Mouse (Mus musculus): Measurements from ENCODE around the gene Asb2. TPM values are rescaled to one million over a fixed set of nuclear protein-coding genes. Genes with fewer than 3 reads are reported as not detected.

Asb2 gene
- total RNA-seq (2017): 3.3 TPM in 1 of 2 replicates, not detected in the other

DNA sequence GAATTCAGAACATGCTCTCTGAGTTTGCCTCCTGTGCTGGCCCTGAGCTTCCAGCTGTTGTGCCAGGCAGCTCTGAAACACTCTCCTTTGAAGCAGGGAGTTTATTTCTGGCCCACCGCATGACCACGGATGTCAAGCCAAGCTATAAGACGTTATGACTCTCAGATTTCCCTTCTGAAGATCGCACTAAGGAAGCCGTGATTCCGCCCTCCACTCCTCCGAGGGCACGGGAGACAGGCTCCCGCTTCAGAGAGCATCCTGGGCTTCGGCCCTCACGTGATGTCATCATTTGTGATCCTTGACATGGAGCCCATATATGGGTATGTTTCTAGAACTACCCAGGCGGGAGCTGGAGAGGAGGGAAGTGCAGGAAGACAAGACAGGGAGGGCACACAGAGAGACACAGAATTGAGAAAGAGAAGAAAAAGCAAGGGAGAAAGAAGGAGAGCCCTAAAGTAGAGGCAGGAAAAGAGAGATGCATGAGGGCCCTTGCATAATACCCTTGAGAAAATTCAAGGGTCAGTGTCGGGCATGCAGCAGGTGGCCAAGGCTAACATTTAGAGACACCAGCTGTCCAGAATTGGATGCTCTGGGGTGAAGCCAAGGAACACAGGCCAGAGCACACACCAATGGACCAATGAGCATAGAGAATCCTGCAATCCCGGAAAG is at the start of gene Asb2:
Gene Asb2 (minus strand): TSS at position 256 of the 669 bp plus-strand sequence.
- no peak for ATAC-seq (replicated peaks in 1 of 2; ENCODE audit: insufficient read depth in 1 of 2, low FRiP score in 2 of 2, low TSS enrichment in 1 of 2, low read depth in 1 of 2, poor library complexity in 2 of 2, severe bottlenecking in 2 of 2)

DNA sequence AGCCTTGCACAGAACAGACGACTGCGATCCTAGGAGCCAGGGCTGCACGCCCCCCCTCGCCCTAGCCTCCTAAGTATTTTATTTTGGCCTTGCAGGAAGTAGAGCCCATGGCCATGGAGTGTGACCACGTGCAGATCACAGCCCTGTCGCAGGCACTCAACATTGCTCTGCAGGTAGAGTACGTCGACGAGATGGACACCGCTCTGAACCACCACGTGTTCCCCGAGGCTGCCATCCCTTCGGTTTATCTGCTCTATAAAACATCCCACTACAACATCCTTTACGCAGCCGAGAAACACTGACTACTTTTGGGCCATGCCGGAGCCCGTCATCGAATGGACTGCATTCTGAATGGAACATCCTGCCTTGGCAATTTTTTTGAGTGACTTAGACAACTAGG is 48.3 kb upstream of the Asb2 start:
- ATAC-seq (replicated peaks in 1 of 2; ENCODE audit: insufficient read depth in 1 of 2, low FRiP score in 2 of 2, low TSS enrichment in 1 of 2, low read depth in 1 of 2, poor library complexity in 2 of 2, severe bottlenecking in 2 of 2): no peak

DNA sequence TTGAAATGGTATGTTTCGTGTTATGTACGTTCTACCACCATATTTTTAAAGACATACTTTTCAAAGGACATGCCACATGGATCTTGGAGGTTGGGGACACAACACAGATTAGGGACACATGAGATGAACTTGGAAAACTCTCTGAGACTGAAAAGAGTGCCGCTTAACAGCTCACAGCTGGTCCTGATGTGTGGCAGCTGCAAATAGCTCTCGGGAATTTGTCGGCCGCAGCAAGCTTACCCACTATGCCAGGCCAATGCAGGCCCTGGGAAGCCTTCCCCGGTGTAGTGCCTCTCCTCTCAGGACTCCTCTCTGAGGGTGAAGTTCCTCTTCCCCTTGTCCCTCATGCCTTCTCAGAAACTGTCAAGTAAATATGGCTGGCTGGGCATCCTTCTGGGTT is 41.0 kb upstream of the Asb2 start:
- no peak for ATAC-seq (replicated peaks in 1 of 2; ENCODE audit: insufficient read depth in 1 of 2, low FRiP score in 2 of 2, low TSS enrichment in 1 of 2, low read depth in 1 of 2, poor library complexity in 2 of 2, severe bottlenecking in 2 of 2)

DNA sequence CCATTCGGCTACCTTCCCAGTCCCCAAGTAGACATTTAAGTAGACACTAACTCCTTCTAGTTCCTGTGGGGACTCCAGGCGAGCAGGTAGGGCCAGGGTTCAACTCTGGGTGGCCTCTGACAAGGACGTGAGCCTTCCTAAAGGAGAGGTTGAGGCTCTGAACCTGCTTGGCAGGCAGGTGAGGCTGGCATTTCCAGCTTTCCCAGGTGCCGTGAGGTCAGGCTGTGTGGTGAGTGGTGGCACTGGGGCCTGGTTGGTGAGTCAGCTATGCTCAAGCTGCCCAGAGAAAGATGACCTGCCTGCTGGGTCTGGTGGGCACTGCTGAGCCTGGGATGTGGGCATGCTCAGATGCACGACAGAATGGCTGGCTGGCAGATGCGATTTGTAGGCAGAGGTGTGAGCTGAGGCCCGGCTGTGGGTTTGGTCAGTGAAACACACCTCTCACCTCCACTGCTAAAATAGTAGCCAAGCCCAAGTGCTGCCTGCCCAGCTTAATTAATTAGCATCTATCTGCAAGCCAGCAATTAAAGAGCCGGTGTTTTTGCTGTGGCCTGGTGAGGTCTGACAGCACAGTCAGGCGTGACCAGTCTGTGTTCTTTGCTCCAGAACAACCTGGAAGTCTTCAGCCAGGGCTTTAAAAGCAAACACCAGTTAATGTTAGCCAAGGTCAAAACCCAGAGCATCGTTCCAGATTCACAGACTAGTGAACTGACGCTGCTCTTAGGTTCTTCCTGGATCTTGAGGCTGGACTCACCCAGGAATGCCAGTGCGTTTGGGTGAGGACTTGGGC is 39.9 kb upstream of the Asb2 start:
- no peak for ATAC-seq (replicated peaks in 1 of 2; ENCODE audit: insufficient read depth in 1 of 2, low FRiP score in 2 of 2, low TSS enrichment in 1 of 2, low read depth in 1 of 2, poor library complexity in 2 of 2, severe bottlenecking in 2 of 2)

DNA sequence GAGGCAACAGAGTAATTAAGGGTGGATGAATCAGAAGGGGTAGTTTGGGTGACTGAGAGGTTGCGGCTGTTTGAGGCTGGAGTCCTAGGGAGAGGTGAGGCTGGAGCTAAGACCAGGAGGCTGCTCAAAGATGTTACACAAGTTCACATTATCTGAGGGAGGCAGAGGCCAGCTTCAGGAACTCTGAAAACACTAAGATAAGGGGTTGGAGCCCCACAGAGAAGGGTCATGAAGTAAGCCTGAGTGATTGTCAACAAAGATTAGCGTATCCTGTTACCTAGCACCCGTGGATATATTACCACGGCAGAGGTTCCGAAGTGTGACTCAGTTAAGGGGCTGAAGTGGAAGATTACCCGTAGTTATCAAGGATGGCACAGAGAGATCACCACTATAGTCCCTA is 37.7 kb upstream of the Asb2 start:
- ATAC-seq (replicated peaks in 1 of 2; ENCODE audit: insufficient read depth in 1 of 2, low FRiP score in 2 of 2, low TSS enrichment in 1 of 2, low read depth in 1 of 2, poor library complexity in 2 of 2, severe bottlenecking in 2 of 2): peak; percentile 54 to 58

DNA sequence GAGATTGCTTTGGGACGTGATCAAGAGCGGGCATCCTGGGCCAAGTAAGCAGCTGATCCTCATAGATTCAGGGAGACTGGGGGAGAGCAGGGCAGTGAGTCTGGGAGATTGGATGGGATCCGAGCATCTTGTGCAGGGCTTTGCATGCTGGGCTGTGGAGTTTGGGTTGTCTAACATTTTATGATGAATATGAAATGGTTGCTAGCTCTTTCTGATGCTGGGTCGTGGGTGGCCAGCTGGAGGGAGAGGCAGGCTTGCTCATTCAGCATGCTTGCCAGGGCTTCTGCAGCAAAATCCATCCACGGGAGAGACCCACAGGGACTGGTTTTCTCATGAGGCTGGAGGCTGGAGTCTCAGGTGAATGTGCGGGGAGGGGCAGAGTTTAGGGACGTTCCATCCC is 35.3 kb upstream of the Asb2 start:
- ATAC-seq (replicated peaks in 1 of 2; ENCODE audit: insufficient read depth in 1 of 2, low FRiP score in 2 of 2, low TSS enrichment in 1 of 2, low read depth in 1 of 2, poor library complexity in 2 of 2, severe bottlenecking in 2 of 2): no peak

DNA sequence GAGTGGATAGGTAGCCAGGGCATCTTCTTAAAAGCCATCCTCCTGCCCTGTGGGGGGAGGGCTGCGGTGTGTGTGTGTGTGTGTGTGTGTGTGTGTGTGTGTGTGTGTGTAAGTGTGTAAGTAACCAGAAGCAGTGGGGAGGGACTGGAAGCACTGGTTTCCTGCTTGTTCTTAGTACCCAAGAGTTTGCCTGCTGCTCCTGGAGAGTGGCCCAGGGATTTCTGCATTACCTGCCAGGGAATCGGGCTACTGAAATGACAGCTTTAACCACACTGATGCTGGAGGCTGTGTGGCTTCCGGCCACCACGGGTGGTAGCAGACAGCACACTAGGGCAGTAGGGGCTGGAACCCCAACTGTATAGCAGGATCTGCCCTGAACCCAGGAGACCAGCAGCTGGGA is 34.2 kb upstream of the Asb2 start:
- ATAC-seq (replicated peaks in 1 of 2; ENCODE audit: insufficient read depth in 1 of 2, low FRiP score in 2 of 2, low TSS enrichment in 1 of 2, low read depth in 1 of 2, poor library complexity in 2 of 2, severe bottlenecking in 2 of 2): no peak

DNA sequence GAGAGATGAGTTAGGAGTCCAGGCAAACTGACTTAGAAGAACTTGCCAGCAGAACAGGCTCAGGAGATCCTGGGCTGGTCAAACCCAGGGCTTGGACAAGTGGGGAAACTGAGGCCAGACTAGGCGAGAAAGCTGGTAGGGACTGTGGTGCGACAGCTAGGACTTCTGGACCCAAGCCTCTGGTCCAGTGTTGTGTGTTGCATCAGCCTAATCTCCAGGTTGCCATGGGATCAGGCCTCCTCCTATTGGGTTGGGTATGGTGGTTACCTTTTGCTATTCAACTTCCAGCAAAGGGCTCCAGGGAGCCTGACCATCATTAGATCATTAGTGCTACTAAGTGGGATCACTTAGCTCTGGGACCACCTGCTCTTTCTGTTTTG is 33.5 kb upstream of the Asb2 start:
- ATAC-seq (replicated peaks in 1 of 2; ENCODE audit: insufficient read depth in 1 of 2, low FRiP score in 2 of 2, low TSS enrichment in 1 of 2, low read depth in 1 of 2, poor library complexity in 2 of 2, severe bottlenecking in 2 of 2): no peak

DNA sequence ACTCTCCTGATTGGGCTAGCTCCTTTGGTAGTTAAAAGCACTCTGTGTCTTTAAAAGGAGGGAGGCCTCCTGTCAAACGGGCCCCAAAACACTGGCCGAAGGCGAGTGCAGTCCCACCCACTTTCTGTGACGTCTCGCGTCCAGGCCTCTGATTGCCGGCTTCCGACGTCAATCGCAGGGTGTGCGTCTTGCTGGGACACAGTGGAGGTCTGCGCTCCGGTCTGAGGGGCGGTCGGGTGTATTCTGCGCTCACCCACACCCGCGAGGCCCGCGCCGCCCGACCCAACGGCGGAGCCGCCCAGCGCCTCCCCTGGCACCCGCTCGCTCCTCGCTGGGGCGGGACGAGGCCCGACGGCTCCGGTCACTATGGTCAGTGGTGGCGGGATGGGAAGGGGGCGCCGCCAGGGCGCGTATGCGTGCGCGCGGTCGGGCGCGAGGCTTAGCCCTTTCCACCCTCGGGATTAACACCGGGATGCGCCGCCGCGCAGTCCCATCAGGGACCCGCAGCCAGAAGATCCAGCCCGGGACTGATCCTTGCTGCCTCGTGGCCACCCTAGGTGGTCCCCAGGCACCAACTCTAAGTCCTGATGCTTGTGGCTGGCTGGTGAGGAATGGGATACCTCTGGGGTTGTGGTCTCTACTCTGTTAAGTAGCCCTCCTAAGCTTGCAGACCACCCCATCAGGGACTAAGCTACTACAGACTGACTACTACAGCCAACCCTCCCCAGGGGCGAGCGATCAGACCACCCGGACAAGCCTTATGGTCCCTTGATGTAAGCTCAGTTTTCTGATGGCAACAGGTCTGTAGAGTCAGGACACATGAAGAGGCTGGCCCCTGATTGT is 32.9 kb upstream of the Asb2 start, which contains the start of gene Otub2:
Gene Otub2 (plus strand): TSS at position 178 of the 843 bp plus-strand sequence.
- peak; percentile 96 to 99 for ATAC-seq (replicated peaks in 1 of 2; ENCODE audit: insufficient read depth in 1 of 2, low FRiP score in 2 of 2, low TSS enrichment in 1 of 2, low read depth in 1 of 2, poor library complexity in 2 of 2, severe bottlenecking in 2 of 2)

DNA sequence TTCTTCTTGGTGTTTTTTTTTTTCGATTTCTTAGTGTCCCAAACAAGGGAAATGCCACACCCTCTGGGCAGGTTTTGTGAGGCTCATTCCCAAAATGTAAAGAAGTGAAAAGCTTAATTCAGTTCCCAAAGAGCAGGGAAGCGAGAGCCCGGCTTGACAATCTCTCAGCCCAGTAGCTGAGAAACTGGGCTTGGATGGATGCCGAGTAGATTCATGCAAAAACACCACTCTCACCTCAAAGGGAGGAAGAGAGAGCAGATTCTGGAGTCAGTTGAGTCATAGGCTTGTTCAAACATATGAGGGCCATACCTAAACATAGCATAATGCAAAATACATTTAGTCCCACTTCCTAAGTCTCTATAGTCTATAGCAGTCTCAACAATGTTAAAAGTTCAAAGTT is 24.4 kb upstream of the Asb2 start:
- no peak for ATAC-seq (replicated peaks in 1 of 2; ENCODE audit: insufficient read depth in 1 of 2, low FRiP score in 2 of 2, low TSS enrichment in 1 of 2, low read depth in 1 of 2, poor library complexity in 2 of 2, severe bottlenecking in 2 of 2)

DNA sequence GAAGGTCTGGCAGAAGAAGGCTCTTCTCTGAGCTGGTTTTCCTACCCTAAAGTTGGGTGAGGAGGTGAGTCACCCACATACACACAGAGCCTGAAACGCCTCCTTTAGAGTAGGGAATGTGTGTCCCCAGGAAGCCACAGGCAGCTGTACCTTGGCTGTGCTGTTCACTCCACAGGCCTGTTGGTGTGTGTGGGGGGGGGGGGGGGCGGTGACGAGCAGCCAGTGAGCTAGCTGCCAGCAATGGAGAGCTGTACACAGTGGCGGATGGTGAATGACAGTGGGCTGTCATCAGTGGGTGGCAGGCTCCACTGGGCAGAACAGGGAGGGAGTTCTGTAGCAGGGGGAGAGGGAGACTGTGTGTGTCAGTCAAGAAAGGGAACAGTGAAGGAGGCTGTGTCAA is 21.0 kb upstream of the Asb2 start:
- ATAC-seq (replicated peaks in 1 of 2; ENCODE audit: insufficient read depth in 1 of 2, low FRiP score in 2 of 2, low TSS enrichment in 1 of 2, low read depth in 1 of 2, poor library complexity in 2 of 2, severe bottlenecking in 2 of 2): no peak

DNA sequence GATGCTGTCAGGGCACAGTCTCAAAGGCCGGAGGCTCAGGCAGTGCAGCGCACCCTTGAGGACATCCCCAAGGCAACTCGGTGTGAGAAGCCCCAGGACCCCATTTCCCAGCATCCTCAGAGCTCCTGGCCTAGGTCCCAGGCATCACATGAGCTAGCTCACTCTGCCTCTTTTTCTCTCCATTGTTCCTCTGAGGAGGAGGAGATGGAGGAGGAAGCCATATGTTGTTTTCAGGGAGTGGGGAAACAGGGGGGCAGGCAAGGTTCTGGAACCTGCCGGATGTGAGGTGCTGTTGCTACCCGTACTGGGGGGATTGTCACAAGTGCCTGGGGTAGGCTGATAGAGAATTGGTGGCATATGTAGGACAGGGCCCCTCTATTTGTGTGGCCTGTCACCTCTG is 20.3 kb upstream of the Asb2 start:
- ATAC-seq (replicated peaks in 1 of 2; ENCODE audit: insufficient read depth in 1 of 2, low FRiP score in 2 of 2, low TSS enrichment in 1 of 2, low read depth in 1 of 2, poor library complexity in 2 of 2, severe bottlenecking in 2 of 2): no peak

DNA sequence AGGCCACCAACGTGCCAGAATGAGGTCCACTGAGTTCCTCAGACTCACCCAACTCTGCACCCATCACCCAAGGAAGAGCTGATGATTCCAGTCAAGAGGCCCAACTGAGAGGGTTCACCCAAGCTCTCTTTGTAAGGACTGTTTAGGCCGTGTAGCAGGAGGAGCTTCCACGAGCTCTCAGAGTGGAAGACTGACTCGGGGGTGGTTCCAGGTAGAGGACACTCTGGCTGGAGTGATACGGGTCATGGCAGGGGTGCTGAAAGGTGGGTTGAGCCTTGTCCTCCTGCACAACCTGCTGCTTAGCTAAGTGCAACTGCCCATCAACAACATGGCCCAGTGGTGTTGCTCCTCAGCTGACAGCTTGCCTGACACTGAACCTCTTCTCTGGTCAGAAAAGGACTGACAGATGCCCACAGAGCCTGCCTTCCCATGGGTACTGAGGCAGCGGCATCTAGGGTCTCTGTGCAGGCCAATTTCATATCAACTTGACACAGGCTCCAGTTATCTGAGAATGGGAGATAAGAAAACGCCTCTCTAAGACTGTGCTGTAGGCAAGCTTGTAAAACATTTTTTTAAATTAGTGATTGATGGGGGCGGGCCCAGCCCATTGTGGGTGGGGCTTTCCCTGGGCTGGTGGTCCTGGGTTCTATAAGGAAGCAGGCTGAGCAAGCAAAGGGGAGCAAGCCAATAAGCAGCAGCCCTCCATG is 17.9 kb upstream of the Asb2 start:
- no peak for ATAC-seq (replicated peaks in 1 of 2; ENCODE audit: insufficient read depth in 1 of 2, low FRiP score in 2 of 2, low TSS enrichment in 1 of 2, low read depth in 1 of 2, poor library complexity in 2 of 2, severe bottlenecking in 2 of 2)

DNA sequence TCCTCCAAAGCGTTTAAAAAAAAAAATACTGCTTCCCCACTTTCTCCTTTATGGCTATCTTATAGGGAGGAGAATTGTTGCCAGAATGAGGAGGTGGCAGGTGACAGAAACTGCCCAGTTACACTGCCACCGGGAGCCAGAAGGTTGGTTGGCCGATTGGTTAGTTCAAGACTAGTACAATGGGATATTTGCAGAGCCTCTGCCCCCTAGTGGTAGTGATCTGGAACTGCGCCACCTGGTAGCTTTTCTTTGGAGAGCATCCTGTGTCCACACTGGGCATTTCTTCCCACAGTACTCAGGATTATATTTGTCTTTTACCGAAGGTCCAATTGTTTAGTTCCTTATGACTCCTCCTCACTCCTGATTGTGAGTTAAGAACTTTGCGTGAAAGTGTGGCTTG is 15.9 kb upstream of the Asb2 start:
- peak; percentile 41 to 56; a peak in 1 of 4 replicates for ATAC-seq (replicated peaks in 1 of 2; ENCODE audit: insufficient read depth in 1 of 2, low FRiP score in 2 of 2, low TSS enrichment in 1 of 2, low read depth in 1 of 2, poor library complexity in 2 of 2, severe bottlenecking in 2 of 2)

DNA sequence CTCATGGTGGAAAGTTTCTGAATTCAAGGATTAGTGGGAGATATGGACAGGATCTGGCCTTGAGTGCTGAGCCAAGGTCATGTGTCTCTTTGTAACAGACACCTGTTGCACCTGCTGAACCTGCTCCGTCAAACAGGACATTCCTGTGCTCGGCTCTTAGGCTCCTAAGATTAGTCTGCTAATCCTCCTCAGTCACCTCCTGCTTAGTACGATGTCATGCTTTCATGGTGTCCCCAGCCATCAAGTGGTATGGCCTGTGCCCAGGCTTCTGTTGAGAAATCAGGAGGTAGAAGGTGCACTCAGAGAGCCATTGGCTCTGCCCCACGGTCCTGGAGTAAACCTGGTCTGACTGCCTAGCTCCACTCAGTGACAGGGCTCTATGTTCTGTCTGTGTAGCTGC is 15.1 kb upstream of the Asb2 start:
- no peak for ATAC-seq (replicated peaks in 1 of 2; ENCODE audit: insufficient read depth in 1 of 2, low FRiP score in 2 of 2, low TSS enrichment in 1 of 2, low read depth in 1 of 2, poor library complexity in 2 of 2, severe bottlenecking in 2 of 2)

DNA sequence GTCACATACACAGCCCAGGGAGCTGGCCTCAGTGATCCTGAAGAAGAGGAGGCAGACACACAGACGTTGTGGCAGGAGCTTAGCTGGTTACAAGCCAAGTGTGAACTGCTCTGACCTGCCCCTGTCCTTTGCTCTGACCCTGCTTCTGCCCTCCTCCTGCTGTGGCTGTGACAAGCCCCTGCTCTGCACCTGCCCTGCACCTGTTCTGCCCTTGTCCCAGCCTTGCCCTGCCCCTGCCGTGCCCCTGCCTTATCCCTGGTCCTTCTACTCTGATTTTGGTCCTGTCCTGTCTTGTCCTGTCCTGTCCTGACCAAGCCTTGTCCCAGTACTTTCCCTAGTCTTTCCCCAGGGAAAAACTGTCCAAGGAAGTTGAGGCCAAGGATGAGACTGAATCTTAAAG is 13.0 kb upstream of the Asb2 start:
- no peak for ATAC-seq (replicated peaks in 1 of 2; ENCODE audit: insufficient read depth in 1 of 2, low FRiP score in 2 of 2, low TSS enrichment in 1 of 2, low read depth in 1 of 2, poor library complexity in 2 of 2, severe bottlenecking in 2 of 2)

DNA sequence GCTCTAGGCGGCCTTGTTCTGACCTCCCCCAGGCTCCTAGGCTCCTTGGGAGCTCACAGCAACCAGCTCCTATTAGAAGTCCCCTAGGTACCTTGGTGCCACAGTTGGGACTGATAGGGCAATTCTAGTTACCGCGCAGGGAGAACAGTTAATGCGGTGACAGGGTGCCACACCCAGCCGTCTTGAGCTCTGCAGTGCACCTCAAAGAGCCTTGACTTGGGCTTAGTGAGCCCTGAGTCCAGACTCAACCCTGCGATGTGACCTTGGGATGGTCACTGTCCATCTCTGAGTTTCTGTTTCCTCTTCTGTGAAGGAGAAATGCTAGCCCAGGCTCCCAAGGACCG is 12.5 kb upstream of the Asb2 start:
- peak in 1 of 2 experiments; percentile 13; a peak in 2 of 4 replicates for ATAC-seq (replicated peaks in 1 of 2; ENCODE audit: insufficient read depth in 1 of 2, low FRiP score in 2 of 2, low TSS enrichment in 1 of 2, low read depth in 1 of 2, poor library complexity in 2 of 2, severe bottlenecking in 2 of 2)

All from hematopoietic stem cell, adult 5-6 weeks (primary cell).